Mouse (Mus musculus): Measurements from ENCODE around the gene Opcml.

DNA sequence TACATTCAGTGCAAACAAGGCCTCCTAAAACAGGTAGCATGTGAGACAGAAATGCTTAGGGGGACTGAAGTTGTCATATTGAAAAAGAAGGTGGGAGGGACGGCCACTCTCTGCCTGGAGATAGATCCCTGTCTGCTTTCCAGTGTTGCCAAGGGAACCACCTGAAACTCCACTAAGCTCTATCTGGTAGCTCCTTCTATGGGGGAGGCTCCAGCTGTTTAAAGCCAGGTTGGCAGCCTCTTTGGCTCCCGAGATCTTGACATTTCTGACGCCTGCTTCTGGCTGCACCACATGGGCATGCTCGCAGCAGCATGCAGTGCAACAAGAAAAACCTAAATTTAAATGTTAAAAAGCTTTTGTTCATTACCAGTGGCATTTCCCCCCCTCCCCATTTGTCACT lies 537.4 kb downstream of the Opcml start:
- TF ChIP-seq CTCF (IDR thresholded peaks at IDR 0.05; ENCODE audit: control insufficient read depth, insufficient read depth, low read length) (no peak), POLR2A (IDR thresholded peaks at IDR 0.05; ENCODE audit: borderline replicate concordance, control insufficient read depth, low read depth, low read length) (no peak)
